Mouse (Mus musculus): Measurements from ENCODE around the gene Dhx29. TPM values are rescaled to one million over a fixed set of nuclear protein-coding genes. Genes with fewer than 3 reads are reported as not detected.
A peak's percentile ranks its signal among the peaks of the same experiment; 100 is the strongest.
"Not testable (repeated sequence)": the region's sequence is repeated elsewhere in the genome, so short reads cannot be mapped to it uniquely, and the experiment has no call there.

The Dhx29 gene
- polyA plus RNA-seq, 1 experiment from 2014 or later: 6.1 TPM

DNA sequence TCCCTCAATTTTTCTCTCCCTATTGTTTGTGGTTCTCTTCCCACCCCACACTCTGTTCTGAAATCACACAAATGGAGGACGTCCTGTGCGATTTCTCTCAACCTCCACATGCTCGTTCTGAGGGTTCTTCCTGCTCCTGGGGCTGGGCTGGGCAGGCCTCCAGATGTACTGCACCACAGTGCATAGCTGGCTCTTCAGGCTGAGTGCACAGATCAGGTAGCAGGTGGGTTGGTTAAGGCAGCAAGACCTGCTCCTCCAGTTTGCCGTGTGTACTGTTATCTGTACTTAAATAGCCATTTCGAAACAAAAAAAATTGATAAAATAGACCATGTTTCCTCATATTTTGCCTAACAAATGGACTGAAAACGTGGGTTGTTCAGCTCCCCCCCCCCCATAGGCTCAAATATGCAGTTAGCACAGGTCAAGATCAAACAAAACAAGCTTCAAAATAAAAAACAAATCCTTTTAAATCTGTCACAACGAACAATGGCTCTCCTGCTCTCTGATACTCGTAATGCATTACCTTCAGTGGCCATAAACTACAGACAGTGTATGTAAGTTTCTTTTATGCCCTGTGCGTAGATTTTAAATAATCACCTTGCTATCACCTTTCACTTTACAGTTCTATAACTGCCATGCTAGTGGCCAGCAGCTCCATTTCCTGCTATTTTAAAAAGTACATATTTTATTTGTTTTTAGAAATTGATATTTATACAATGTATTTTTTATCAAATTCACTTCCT is 73.5 kb downstream of the Dhx29 start:
- ATAC-seq (ENCODE audit: insufficient read depth): no peak
- WGBS (ENCODE audit: insufficient replicate concordance): 39% methylated on average over 9 of the region's 9 CpGs
- H3K9me3 ChIP-seq (replicated peaks): no peaks in the 10 kb centered on the region
- H3K27me3 ChIP-seq: peaks cover 55% of the 10 kb centered on the region
- H3K36me3 ChIP-seq (replicated peaks): no peaks in the 10 kb centered on the region
- H3K4me3 ChIP-seq (replicated peaks): no peak overlapping the region
- no peak overlapping the region for H3K27ac ChIP-seq (replicated peaks)
- no peak overlapping the region for H3K4me2 ChIP-seq
- H3K9ac ChIP-seq: no peak overlapping the region
- H3K4me1 ChIP-seq (replicated peaks): no peaks in the 10 kb centered on the region; the same call in 1 of the 2 replicates

GRCm38 (mm10) chr13:113012683-113013082 is 85.4 kb downstream of the Dhx29 start:
- no peak for ATAC-seq (ENCODE audit: insufficient read depth)
- no peaks in the 10 kb centered on the region for H3K36me3 ChIP-seq (replicated peaks)
- no peaks in the 10 kb centered on the region for H3K4me1 ChIP-seq (replicated peaks)
- H3K9me3 ChIP-seq (replicated peaks): no peaks in the 10 kb centered on the region
- peak overlapping the region; percentile 61; the same call in 1 of the 2 replicates for H3K4me2 ChIP-seq
- H3K9ac ChIP-seq: no peak overlapping the region
- WGBS (ENCODE audit: insufficient replicate concordance): 72% methylated on average over 6 of the region's 6 CpGs
- peaks cover 8% of the 10 kb centered on the region for H3K27me3 ChIP-seq
- H3K4me3 ChIP-seq (replicated peaks): no peak overlapping the region
- no peak overlapping the region for H3K27ac ChIP-seq (replicated peaks)

GRCm38 (mm10) chr13:113013174-113013953 is 86.1 kb downstream of the Dhx29 start:
- not testable (repeated sequence) for H3K36me3 ChIP-seq (replicated peaks); H3K4me1 ChIP-seq (replicated peaks); H3K27me3 ChIP-seq; ATAC-seq (ENCODE audit: insufficient read depth); H3K9ac ChIP-seq; H3K27ac ChIP-seq (replicated peaks); H3K9me3 ChIP-seq (replicated peaks)
- peak overlapping the region; percentile 61 for H3K4me2 ChIP-seq
- 24% methylated on average over 20 of the region's 20 CpGs for WGBS (ENCODE audit: insufficient replicate concordance)
- peak overlapping the region; percentile 41 for H3K4me3 ChIP-seq (replicated peaks)

Other genes starting within 250 kb of the Dhx29 start
- 42.1 and 45.6 TPM in 2 replicates for gene Plpp1, start 126.7 kb upstream of the Dhx29 start, polyA plus RNA-seq (2015; fragmentation: Nextera tagmentation; extraction: Ambion mirVana)
- gene Mtrex, start 56 bp upstream of the Dhx29 start, polyA plus RNA-seq (2015; fragmentation: Nextera tagmentation; extraction: Ambion mirVana): 30.5 and 31.4 TPM in 2 replicates
- gene Ccno, start 60.3 kb downstream of the Dhx29 start, polyA plus RNA-seq (2015; fragmentation: Nextera tagmentation; extraction: Ambion mirVana): 0.15 and 0.48 TPM in 2 replicates
- not detected in 2 replicates for gene Mcidas, start 66.4 kb downstream of the Dhx29 start, polyA plus RNA-seq (2015; fragmentation: Nextera tagmentation; extraction: Ambion mirVana)
- not detected in 2 replicates for gene Cdc20b, start 107.7 kb downstream of the Dhx29 start, polyA plus RNA-seq (2015; fragmentation: Nextera tagmentation; extraction: Ambion mirVana)
- 5.7 and 6.7 TPM in 2 replicates for gene Gpx8, start 119.0 kb downstream of the Dhx29 start, polyA plus RNA-seq (2015; fragmentation: Nextera tagmentation; extraction: Ambion mirVana)
- gene Gzma, start 173.5 kb downstream of the Dhx29 start, polyA plus RNA-seq (2015; fragmentation: Nextera tagmentation; extraction: Ambion mirVana): 2.2 and 2.3 TPM in 2 replicates

All from liver, embryonic 15.5 days (tissue).